Mouse (Mus musculus): Measurements from ENCODE around the gene Dnttip1.

The Dnttip1 gene

GRCm38 (mm10) chr2:164754105-164754504 is 8.3 kb downstream of the Dnttip1 start:
- no peak for DNase-seq (ENCODE audit: low spot score in 2 of 2)

DNA sequence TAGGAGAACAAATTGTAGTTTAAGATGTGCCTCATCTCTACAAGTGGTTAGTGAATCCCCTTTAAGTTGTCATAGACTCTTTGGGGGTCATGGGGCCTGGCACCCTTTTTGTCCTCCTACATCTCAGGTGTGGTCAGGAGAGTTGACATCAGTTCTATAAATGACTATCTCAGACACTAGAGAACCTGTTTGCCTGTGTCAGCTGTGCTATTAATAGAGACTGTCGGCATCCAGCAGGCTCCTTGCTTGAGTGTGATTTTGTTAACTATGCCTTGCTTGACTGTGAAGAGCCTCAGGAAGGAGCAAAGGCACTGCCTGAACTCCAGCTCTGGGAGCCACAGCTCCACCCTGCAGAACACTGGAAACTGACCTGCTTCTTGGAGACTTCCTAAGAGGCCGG is 9.0 kb downstream of the Dnttip1 start:
- no peak for DNase-seq (ENCODE audit: low spot score in 2 of 2)

GRCm38 (mm10) chr2:164757841-164758240 is 12.1 kb downstream of the Dnttip1 start:
- no peak for DNase-seq (ENCODE audit: low spot score in 2 of 2)

GRCm38 (mm10) chr2:164758692-164759091 is 12.9 kb downstream of the Dnttip1 start:
- DNase-seq (ENCODE audit: low spot score in 2 of 2), result peak in 1 of 2 experiments; percentile 56

GRCm38 (mm10) chr2:164760059-164760833 is 14.5 kb downstream of the Dnttip1 start:
- peak in 1 of 2 experiments; percentile 57 for DNase-seq (ENCODE audit: low spot score in 2 of 2)

DNA sequence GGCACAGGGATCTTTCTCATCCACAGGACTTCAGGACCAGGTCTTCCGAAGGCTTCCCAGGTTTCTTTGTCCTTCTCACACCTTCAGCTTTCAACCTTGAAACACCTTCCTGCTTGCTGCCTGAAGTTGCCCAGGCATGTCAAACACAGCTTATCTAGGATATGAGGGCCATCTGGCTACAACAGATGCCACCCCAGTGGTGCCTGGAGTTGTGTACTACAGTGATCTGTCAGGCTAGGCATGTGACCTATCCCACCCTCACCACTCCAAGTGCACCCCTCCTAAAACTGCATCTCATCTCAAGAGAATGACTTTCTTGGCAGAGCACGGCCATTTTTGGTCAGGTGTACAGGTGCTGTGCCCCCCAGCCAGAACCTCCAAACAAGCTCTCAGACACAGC is 15.7 kb downstream of the Dnttip1 start:
- peak in 1 of 2 experiments; percentile 72 for DNase-seq (ENCODE audit: low spot score in 2 of 2)

DNA sequence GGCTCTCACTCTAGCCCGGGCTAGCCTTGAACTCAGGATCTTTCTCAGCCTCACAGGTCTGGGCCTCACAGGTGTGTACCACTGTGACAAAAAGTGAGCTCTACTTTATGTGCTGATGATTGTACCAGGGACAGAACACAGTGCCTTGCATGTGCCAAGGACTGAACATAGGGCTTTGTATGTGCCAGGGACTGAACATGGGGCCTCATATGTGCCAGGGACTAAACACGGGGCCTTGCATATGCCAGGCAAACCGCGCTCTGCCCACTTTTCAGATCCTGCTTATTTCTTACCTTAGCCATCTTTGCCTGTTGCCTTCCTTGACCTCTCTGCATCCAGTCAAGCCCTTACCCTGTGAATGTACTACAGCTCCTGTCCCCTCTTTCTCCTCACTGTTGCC is 16.2 kb downstream of the Dnttip1 start:
- DNase-seq (ENCODE audit: low spot score in 2 of 2), result no peak

- no peak for DNase-seq (ENCODE audit: low spot score in 2 of 2)
Observed at GRCm38 (mm10) chr2:164762593-164762992, 16.8 kb downstream of the Dnttip1 start.

DNA sequence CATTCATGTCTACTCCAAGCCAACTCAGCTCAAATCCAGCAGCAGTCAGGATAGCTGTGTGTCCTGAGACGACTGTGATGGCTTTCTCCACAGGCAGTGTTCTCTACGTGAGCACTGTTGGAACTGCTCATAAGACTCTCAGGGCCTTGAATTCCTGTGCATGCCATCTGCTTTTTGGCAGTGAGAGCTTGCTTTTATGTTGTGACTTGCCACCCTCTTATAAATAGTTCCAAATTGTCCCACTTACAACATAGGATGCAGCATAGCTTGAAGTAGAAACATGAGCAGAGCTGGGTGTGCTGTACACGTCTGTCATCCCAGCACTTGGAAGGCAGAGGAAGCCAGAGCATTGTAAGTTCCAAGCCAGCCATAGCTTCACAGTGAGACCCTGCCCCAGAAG is 20.1 kb downstream of the Dnttip1 start:
- DNase-seq (ENCODE audit: low spot score in 2 of 2), result no peak

GRCm38 (mm10) chr2:164767812-164768540 is 22.2 kb downstream of the Dnttip1 start:
- no peak for DNase-seq (ENCODE audit: low spot score in 2 of 2)

DNA sequence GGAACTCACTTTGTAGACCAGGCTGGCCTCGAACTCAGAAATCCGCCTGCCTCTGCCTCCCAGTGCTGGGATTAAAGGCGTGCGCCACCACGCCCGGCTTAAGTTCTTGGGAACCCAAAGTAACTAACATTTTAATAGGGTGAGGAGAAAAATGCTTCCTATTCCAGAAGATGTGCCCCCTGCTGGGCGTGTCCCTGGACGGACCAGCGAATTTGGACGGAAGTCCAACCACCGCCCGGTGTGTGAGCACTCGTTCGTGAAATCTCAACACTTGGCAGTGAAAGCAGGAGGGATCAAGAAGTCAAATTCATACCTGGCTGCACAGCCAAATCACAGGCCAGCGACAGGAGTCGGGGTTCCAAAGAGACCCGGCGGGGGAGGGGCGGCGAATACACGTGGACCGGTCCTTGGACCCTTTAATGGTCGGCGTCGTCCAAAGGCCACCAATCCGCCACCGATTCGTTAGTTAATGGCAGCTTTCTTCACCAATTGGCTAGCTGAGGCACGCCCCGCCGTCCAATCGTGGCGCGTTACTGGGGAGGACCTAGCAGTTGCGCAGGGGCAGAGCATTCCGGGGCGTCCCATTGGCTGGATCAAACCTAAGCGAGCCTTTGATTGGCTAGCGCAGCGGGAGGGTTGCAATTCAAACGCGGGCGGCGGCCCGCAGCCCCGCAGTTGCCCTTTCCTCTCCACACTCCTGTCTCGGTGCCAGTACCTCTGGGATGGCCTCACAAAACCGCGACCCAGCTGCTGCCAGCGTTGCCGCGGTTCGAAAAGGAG is 23.7 kb downstream of the Dnttip1 start, which contains the start of gene Ube2c:
TSS of gene Ube2c (plus strand) at position 641 of the 780 bp plus-strand sequence.
- DNase-seq (ENCODE audit: low spot score in 2 of 2), result peak; percentile 95 to 97

- DNase-seq (ENCODE audit: low spot score in 2 of 2), result no peak
Observed at GRCm38 (mm10) chr2:164770279-164770678, 24.5 kb downstream of the Dnttip1 start.

DNA sequence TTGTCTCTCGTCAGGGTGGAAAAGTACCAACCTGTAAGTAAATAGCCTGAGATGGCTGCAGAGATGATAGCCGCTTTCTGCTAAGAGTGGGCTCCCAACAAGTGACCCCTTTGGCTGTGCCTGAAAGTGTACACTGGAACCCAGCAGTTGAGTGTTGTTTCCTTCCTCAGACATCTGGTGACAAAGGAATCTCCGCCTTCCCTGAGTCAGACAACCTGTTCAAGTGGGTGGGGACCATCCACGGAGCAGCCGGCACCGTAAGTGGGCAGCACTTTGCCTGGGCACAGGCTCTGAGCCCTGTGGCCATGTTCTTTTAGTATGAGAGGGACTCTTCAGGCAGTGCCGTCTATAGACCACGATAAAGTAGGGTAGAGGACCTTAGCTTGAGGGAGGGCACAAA is 25.3 kb downstream of the Dnttip1 start:
- no peak for DNase-seq (ENCODE audit: low spot score in 2 of 2)

GRCm38 (mm10) chr2:164773229-164773988 is 27.6 kb downstream of the Dnttip1 start:
- no peak for DNase-seq (ENCODE audit: low spot score in 2 of 2)

- peak in 1 of 2 experiments; percentile 41 for DNase-seq (ENCODE audit: low spot score in 2 of 2)
Observed at GRCm38 (mm10) chr2:164773989-164774364, 28.2 kb downstream of the Dnttip1 start.

GRCm38 (mm10) chr2:164776130-164776529 is 30.3 kb downstream of the Dnttip1 start:
- no peak for DNase-seq (ENCODE audit: low spot score in 2 of 2)

- DNase-seq (ENCODE audit: low spot score in 2 of 2), result no peak
Observed at GRCm38 (mm10) chr2:164776801-164777200, 31.0 kb downstream of the Dnttip1 start.

DNA sequence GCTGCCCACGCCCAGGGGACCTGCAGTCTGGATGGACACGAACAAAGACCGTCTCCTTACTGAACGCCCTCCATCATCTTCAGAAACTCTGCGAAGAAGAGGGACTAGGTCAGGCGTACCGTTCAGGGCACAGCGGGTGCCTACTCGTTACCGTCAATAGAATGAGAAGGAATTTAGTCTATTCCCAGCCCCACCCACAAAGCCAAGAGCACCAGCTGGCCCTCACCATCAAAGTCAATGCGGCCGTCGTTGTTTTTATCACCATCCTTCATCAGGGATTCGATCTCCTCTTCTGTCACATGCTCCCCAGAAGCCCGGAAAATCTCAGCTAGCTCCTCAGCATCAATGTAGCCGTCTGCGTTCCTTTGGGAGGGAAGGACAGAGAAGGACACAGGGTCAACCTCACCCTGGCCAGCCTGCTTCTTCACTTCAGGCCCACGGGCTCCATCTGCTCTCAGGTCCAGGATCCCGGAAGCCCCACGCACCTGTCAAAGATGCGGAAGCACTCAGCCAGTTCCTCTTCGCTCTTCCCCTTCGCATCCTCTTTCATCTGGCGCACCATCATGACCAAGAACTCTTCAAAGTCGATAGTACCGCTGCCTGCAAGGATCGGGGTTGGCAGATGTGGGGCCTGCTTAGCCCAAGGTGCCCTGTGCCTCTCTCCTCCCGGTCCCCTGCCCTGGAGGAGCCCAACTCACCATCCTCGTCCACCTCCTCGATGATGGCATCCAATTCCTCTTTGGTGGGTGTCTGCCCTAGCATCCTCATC is 31.6 kb downstream of the Dnttip1 start:
- no peak for DNase-seq (ENCODE audit: low spot score in 2 of 2)

DNA sequence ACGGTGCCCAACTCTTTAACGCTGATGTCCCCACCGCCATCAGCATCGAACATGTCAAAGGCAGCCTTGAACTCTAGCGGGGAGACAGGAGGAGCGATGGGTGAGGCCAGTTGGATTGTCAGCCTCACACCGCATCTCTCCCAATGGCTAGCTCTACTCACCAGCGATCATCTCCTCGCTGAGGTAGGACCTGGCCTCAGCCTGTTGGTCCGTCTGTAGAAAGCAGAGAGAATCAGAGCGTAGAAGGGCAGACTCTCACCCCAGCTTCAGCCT is 32.2 kb downstream of the Dnttip1 start:
- DNase-seq (ENCODE audit: low spot score in 2 of 2), result no peak

GRCm38 (mm10) chr2:164778809-164779208 is 33.0 kb downstream of the Dnttip1 start:
- no peak for DNase-seq (ENCODE audit: low spot score in 2 of 2)

DNA sequence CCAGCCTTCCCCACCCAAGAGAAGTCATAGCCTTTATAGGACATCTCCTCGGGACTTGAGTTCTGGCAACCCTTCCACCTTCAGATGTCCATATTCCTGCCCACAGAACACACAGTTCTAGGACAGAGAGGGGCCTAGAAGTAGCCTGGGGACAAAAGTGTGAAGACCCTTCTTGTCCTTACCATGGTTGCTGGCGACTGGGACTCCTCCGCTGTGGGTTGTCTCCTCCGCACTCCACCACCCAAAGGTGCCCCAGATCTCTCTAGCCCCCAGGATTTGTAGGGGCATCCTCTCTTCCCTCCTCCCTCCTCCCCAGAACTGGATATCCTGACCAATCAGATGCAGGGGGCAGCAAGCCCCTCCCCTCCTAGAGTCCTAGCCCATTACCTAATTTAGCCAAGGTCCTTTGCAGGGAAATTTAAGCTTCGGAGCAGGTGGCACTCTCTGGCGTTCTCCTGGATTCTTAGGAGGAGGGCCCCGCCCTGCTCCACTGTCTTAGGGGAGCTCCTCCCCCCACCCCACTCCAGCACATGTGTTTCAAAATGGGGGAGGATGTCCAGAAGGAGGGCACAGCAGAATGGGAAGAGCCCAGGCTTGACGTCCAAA is 33.8 kb downstream of the Dnttip1 start, which contains the start of gene Tnnc2:
TSS of gene Tnnc2 (minus strand) at position 487 of the 606 bp plus-strand sequence.
- no peak for DNase-seq (ENCODE audit: low spot score in 2 of 2)

All from spleen, postnatal 10 days (tissue).